Mouse (Mus musculus) megakaryocyte, adult 5-6 weeks (primary cell): ENCODE measurements around the gene Crb3. TPM values are rescaled to one million over a fixed set of nuclear protein-coding genes. Genes with fewer than 3 reads are reported as not detected.
A peak's percentile ranks its signal among the peaks of the same experiment; 100 is the strongest.

ENCODE experiments used
- ATAC-seq: 2 replicates; pipeline ENCODE4 v1.8.0; 2016; ENCODE audit warnings: mild to moderate bottlenecking, inconsistent platforms; ENCODE audit not compliant: poor library complexity, severe bottlenecking
- total RNA-seq, 2 experiments: library from RNA; stranded (forward) in 1 of 2; stranded (reverse) in 1 of 2; fragments of 153-499, 151-499 nt in 1 of 2; fragments of 221-1000, 200-1000 nt in 1 of 2; gene quantifications; 2 replicates each; pipeline versions ENCODE4 v1.2.3 to v1.2.4; 2015 to 2017

The Crb3 gene
- 0.51 TPM in 1 of 2 replicates, not detected in the other for total RNA-seq (2015)
- total RNA-seq (2017): not detected in 2 replicates

- ATAC-seq: no peak
Observed at GRCm38 (mm10) chr17:57058891-57059485, at the start of gene Crb3. Crb3 (plus strand) TSS chr17:57059105.

- peak; percentile 61 for ATAC-seq
Observed at GRCm38 (mm10) chr17:57010911-57011235, 48.0 kb upstream of the Crb3 start.

- peak; percentile 86 for ATAC-seq
Observed at GRCm38 (mm10) chr17:57011236-57012141, 47.4 kb upstream of the Crb3 start, which contains the start of the genes Gtf2f1 and Gm17949. Gtf2f1 (minus strand) TSS chr17:57011288. Gm17949 (plus strand) TSS chr17:57011469.

GRCm38 (mm10) chr17:57012245-57012795 lies 46.6 kb upstream of the Crb3 start:
- ATAC-seq: no peak

GRCm38 (mm10) chr17:57019693-57020092 lies 39.2 kb upstream of the Crb3 start:
- no peak for ATAC-seq

GRCm38 (mm10) chr17:57020960-57021359 lies 37.9 kb upstream of the Crb3 start:
- no peak for ATAC-seq

- ATAC-seq: no peak
Observed at GRCm38 (mm10) chr17:57027471-57027870, 31.4 kb upstream of the Crb3 start.

- no peak for ATAC-seq
Observed at GRCm38 (mm10) chr17:57029691-57030090, 29.2 kb upstream of the Crb3 start.

- ATAC-seq: no peak
Observed at GRCm38 (mm10) chr17:57030931-57031660, 27.8 kb upstream of the Crb3 start, which contains the start of gene Khsrp. Khsrp (minus strand) TSS chr17:57031522.

GRCm38 (mm10) chr17:57031661-57032420 lies 27.1 kb upstream of the Crb3 start:
- ATAC-seq: peak; percentile 83

- ATAC-seq: no peak
Observed at GRCm38 (mm10) chr17:57032854-57033253, 26.1 kb upstream of the Crb3 start.

GRCm38 (mm10) chr17:57038978-57039377 lies 19.9 kb upstream of the Crb3 start:
- ATAC-seq: peak; percentile 30; the same call in 1 of the 2 replicates

GRCm38 (mm10) chr17:57041554-57041953 lies 17.4 kb upstream of the Crb3 start, which contains the start of gene Slc25a41:
Slc25a41 (minus strand) TSS chr17:57041654.
- ATAC-seq: no peak

- no peak for ATAC-seq
Observed at GRCm38 (mm10) chr17:57047406-57047805, 11.5 kb upstream of the Crb3 start.

- peak; percentile 79 for ATAC-seq
Observed at GRCm38 (mm10) chr17:57048816-57049215, 10.1 kb upstream of the Crb3 start.

- ATAC-seq: peak; percentile 68
Observed at GRCm38 (mm10) chr17:57051679-57052078, 7.2 kb upstream of the Crb3 start.

GRCm38 (mm10) chr17:57056246-57056645 lies 2.7 kb upstream of the Crb3 start:
- ATAC-seq: no peak

- no peak for ATAC-seq
Observed at GRCm38 (mm10) chr17:57059486-57059977, 627 bp downstream of the Crb3 start, which contains the start of gene Slc25a23. Slc25a23 (minus strand) TSS chr17:57059863.

- peak; percentile 87 for ATAC-seq
Observed at GRCm38 (mm10) chr17:57060231-57060801, 1.4 kb downstream of the Crb3 start.
